In the genomic region with DNA sequence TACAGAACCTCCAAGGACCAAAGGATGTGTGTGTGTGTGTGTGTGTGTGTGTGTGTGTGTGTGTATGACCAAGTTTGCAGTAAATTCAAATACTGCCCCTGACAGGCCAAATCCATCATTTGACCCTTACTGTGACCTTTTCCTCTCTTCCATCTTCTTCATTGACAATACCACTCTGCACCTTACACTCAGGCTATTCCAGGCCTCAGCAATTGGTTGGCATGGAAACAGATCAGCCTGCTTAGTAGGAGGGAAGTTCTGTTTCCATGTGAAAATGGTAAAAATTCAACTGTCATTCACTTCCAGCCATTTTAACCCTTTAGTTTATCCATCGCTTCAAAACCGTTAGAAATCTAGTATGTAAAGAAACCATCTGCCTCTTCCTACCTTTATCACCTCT, we compare ENCODE assay signal across 27 mouse cellular contexts.
DNase-seq lines count a peak whose midpoint lies in the region; ATAC-seq and TF ChIP-seq lines count a peak whose summit lies in the region.
"Had no signal": no experiment of that assay in that cellular context is flagged by ENCODE, and none has a peak within 500 bp of the region (broad histone marks: within the 10 kb centered on the region; RNA-seq: fewer than 3 reads in every experiment).

No protein-coding gene starts in this region.

- no peak for TF ChIP-seq CTCF in lung, adult 2 months (IDR thresholded peaks at IDR 0.05; ENCODE audit: insufficient read depth, low read length)

- H3K4me2 ChIP-seq in hindbrain, embryonic 16.5 days (ENCODE audit: low read length): no peak overlapping the region
- H3K4me2 ChIP-seq in hindbrain, embryonic 14.5 days (replicated peaks): no peak overlapping the region
- H3K4me2 ChIP-seq in midbrain, embryonic 15.5 days: no peak overlapping the region
- H3K4me2 ChIP-seq: embryonic facial prominence, embryonic 12.5 days; heart, embryonic 13.5 days; liver, embryonic 15.5 days; neural tube, embryonic 13.5 days had no signal

- H3K4me1 ChIP-seq in hindbrain, embryonic 16.5 days (ENCODE audit: control insufficient read depth, insufficient read depth, low read depth, low read length): no peaks in the 10 kb centered on the region
- no peaks in the 10 kb centered on the region for H3K4me1 ChIP-seq in hindbrain, embryonic 14.5 days (replicated peaks; ENCODE audit: control insufficient read depth, insufficient read depth, low read length)
- H3K4me1 ChIP-seq in midbrain, embryonic 15.5 days: no peaks in the 10 kb centered on the region
- no peaks in the 10 kb centered on the region for H3K4me1 ChIP-seq in lung, adult 2 months (ENCODE audit: control insufficient read depth, insufficient read depth, low read length)
- H3K4me1 ChIP-seq: embryonic facial prominence, embryonic 12.5 days; heart, embryonic 13.5 days; limb, embryonic 10.5 days; liver, embryonic 15.5 days; neural tube, embryonic 13.5 days had no signal

- H3K36me3 ChIP-seq in hindbrain, embryonic 16.5 days (ENCODE audit: control insufficient read depth, insufficient read depth, low read length): no peaks in the 10 kb centered on the region
- H3K36me3 ChIP-seq in hindbrain, embryonic 14.5 days (replicated peaks; ENCODE audit: control insufficient read depth, insufficient read depth): no peaks in the 10 kb centered on the region
- no peaks in the 10 kb centered on the region for H3K36me3 ChIP-seq in midbrain, embryonic 15.5 days (replicated peaks)
- H3K36me3 ChIP-seq: embryonic facial prominence, embryonic 12.5 days; heart, embryonic 13.5 days; limb, embryonic 10.5 days; liver, embryonic 15.5 days; neural tube, embryonic 13.5 days had no signal

- H3K9ac ChIP-seq in hindbrain, embryonic 16.5 days (ENCODE audit: low read depth, low read length): no peak overlapping the region
- no peak overlapping the region for H3K9ac ChIP-seq in hindbrain, embryonic 14.5 days
- H3K9ac ChIP-seq in midbrain, embryonic 15.5 days: no peak overlapping the region
- H3K9ac ChIP-seq: embryonic facial prominence, embryonic 12.5 days; heart, embryonic 13.5 days; liver, embryonic 15.5 days; neural tube, embryonic 13.5 days had no signal

- no peak overlapping the region for H3K4me3 ChIP-seq in hindbrain, embryonic 16.5 days (ENCODE audit: low read length)
- no peak overlapping the region for H3K4me3 ChIP-seq in hindbrain, embryonic 14.5 days (replicated peaks; ENCODE audit: low read length)
- no peak overlapping the region for H3K4me3 ChIP-seq in midbrain, embryonic 15.5 days
- no peak overlapping the region for H3K4me3 ChIP-seq in lung, adult 2 months (replicated peaks; ENCODE audit: extremely low read depth, low read depth, low read length)
- H3K4me3 ChIP-seq: embryonic facial prominence, embryonic 12.5 days; heart, adult 2 months; heart, embryonic 13.5 days; limb, embryonic 10.5 days; liver, embryonic 15.5 days; myocyte; neural tube, embryonic 13.5 days had no signal

- TF ChIP-seq POLR2A in lung, adult 2 months (IDR thresholded peaks at IDR 0.05; ENCODE audit: borderline replicate concordance, extremely low read depth, low read depth, low read length): no peak

- peak; percentile 42; the same call in 1 of the 2 replicates for ATAC-seq in hindbrain, embryonic 16.5 days
- ATAC-seq in hindbrain, embryonic 14.5 days (ENCODE audit: low FRiP score): no peak
- ATAC-seq in midbrain, embryonic 15.5 days (replicated peaks): peak; percentile 76; the same call in 1 of the 2 replicates
- ATAC-seq: inflammation-experienced regulatory T-cells, adult 6 months had no signal

- H3K27me3 ChIP-seq in hindbrain, embryonic 16.5 days (replicated peaks; ENCODE audit: control insufficient read depth, insufficient read depth, low read length): no peaks in the 10 kb centered on the region
- H3K27me3 ChIP-seq in hindbrain, embryonic 14.5 days (ENCODE audit: control insufficient read depth, insufficient read depth, low read length): no peaks in the 10 kb centered on the region
- H3K27me3 ChIP-seq in midbrain, embryonic 15.5 days (replicated peaks): no peaks in the 10 kb centered on the region
- H3K27me3 ChIP-seq: embryonic facial prominence, embryonic 12.5 days; heart, embryonic 13.5 days; liver, embryonic 15.5 days; neural tube, embryonic 13.5 days had no signal

- WGBS in hindbrain, embryonic 16.5 days: 78% methylated on average over 2 of the region's 2 CpGs
- WGBS in hindbrain, embryonic 14.5 days: 80% methylated on average over 2 of the region's 2 CpGs
- 92% methylated on average over 2 of the region's 2 CpGs for WGBS in midbrain, embryonic 15.5 days
- 91% methylated on average over 2 of the region's 2 CpGs for WGBS in lung, adult 2 months

- peak; percentile 18 for DNase-seq in embryo, embryonic 10 days (ENCODE audit: low spot score)
- no peak for DNase-seq in embryo, embryonic 9.5 days (ENCODE audit: extremely low spot score)
- no peak for DNase-seq in hindbrain, embryonic 14.5 days (ENCODE audit: low spot score)
- DNase-seq in brain, adult 2 months (ENCODE audit: low read depth, low spot score): peak; percentile 63
- no peak for DNase-seq in lung, adult 2 months
- DNase-seq: adrenal gland, postnatal 14 days; cerebellum, adult 11 months; cerebellum, postnatal 10 days; gastrocnemius, postnatal 36 days; heart, adult 2 months; heart, postnatal 14 days; kidney, adult 18-20 months; kidney, postnatal 4 days; liver; lung, postnatal 4 days; right cerebral cortex, adult 18-20 months; thymus, adult 2 months; thymus, postnatal 4 days had no signal

- no peaks in the 10 kb centered on the region for H3K9me3 ChIP-seq in hindbrain, embryonic 16.5 days (ENCODE audit: control insufficient read depth, low read length)
- no peaks in the 10 kb centered on the region for H3K9me3 ChIP-seq in hindbrain, embryonic 14.5 days (ENCODE audit: control insufficient read depth, low read length)
- no peaks in the 10 kb centered on the region for H3K9me3 ChIP-seq in midbrain, embryonic 15.5 days
- H3K9me3 ChIP-seq: embryonic facial prominence, embryonic 12.5 days; heart, embryonic 13.5 days; limb, embryonic 10.5 days; liver, embryonic 15.5 days; neural tube, embryonic 13.5 days had no signal

- no peak overlapping the region for H3K27ac ChIP-seq in hindbrain, embryonic 16.5 days (ENCODE audit: low read depth, low read length)
- H3K27ac ChIP-seq in hindbrain, embryonic 14.5 days: no peak overlapping the region
- H3K27ac ChIP-seq in midbrain, embryonic 15.5 days: 0 out of 2 replicates have a peak overlapping the region, but pooled peaks have one; percentile 9
- H3K27ac ChIP-seq: embryonic facial prominence, embryonic 12.5 days; heart, adult 2 months; heart, embryonic 13.5 days; limb, embryonic 10.5 days; liver, embryonic 15.5 days; neural tube, embryonic 13.5 days had no signal

Comparison
In these comparisons a context has a peak if more than half of its experiments do, and no peak if none do; other contexts are left out.
1. DNase-seq: peak in embryo, embryonic 10 days (single experiment) and brain, adult 2 months (single experiment); none in embryo, embryonic 9.5 days (single experiment), hindbrain, embryonic 14.5 days (single experiment) and lung, adult 2 months (single experiment).